Mouse (Mus musculus): Measurements from ENCODE around the gene Jakmip3.

DNA sequence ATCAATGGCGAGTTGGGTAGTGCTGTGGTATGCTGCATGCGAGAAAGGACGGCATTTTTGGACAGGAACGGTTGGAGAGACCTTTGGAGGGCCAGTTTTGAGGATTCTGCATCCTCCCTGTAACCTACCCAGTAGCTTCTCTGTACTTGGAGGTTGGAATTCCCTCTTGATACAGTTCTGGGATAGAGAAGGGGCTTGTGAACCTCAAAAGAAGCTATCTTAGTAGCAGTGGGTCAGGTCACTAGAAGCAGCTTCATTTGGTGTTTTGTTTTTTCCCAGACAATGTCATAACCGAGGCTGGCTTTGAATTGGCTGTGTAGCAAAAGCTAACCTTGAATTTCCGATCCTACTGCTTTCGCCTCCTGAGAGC lies 30.4 kb upstream of the Jakmip3 start:
- TF ChIP-seq CTCF (IDR thresholded peaks at IDR 0.05; ENCODE audit: control insufficient read depth, insufficient read depth, low read length) (no peak), POLR2A (IDR thresholded peaks at IDR 0.05; ENCODE audit: borderline replicate concordance, control insufficient read depth, low read depth, low read length) (no peak)

Measured in bone marrow, adult 2 months (tissue).